Comparison of ENCODE assay signal across 16 mouse cellular contexts in genomic region chr9:71753529-71753928, GRCm38 (mm10). TPM values are rescaled to one million over a fixed set of nuclear protein-coding genes. Genes with fewer than 3 reads are reported as not detected.
DNase-seq lines count a peak whose midpoint lies in the region; ATAC-seq lines count a peak whose summit lies in the region.
"Had no signal": no experiment of that assay in that cellular context is flagged by ENCODE, and none has a peak within 500 bp of the region (broad histone marks: within the 10 kb centered on the region; RNA-seq: fewer than 3 reads in every experiment).

No protein-coding gene starts in this region.

- peaks cover 25 to 42% of the 10 kb centered on the region in 2 experiments for H3K4me1 ChIP-seq in heart, embryonic 14.5 days (ENCODE audit: control insufficient read depth in 2 of 2, insufficient read depth in 2 of 2, low read length in 2 of 2)
- peaks cover 44% of the 10 kb centered on the region for H3K4me1 ChIP-seq in kidney, embryonic 15.5 days
- H3K4me1 ChIP-seq in embryonic facial prominence, embryonic 13.5 days = peaks cover 33% of the 10 kb centered on the region
- peaks cover 32% of the 10 kb centered on the region for H3K4me1 ChIP-seq in limb, embryonic 15.5 days

- H3K4me3 ChIP-seq in heart, embryonic 14.5 days (ENCODE audit: control insufficient read depth in 1 of 2, insufficient read depth in 1 of 2, low read depth in 1 of 2, low read length in 2 of 2) = no peak overlapping the region
- no peak overlapping the region for H3K4me3 ChIP-seq in kidney, embryonic 15.5 days (replicated peaks)
- H3K4me3 ChIP-seq in embryonic facial prominence, embryonic 13.5 days = no peak overlapping the region
- H3K4me3 ChIP-seq in limb, embryonic 15.5 days = no peak overlapping the region
- H3K4me3 ChIP-seq: midbrain, embryonic 10.5 days; neural tube, embryonic 12.5 days had no signal

- ATAC-seq in heart, embryonic 14.5 days (ENCODE audit: insufficient number of reproducible peaks, insufficient read depth, low FRiP score, low read depth) = no peak
- no peak for ATAC-seq in kidney, embryonic 15.5 days (replicated peaks; ENCODE audit: low FRiP score)
- no peak for ATAC-seq in embryonic facial prominence, embryonic 13.5 days (ENCODE audit: insufficient number of reproducible peaks, insufficient read depth, low FRiP score, low TSS enrichment, low read depth)
- ATAC-seq in limb, embryonic 15.5 days (ENCODE audit: insufficient number of reproducible peaks, low FRiP score, low TSS enrichment, low read depth) = peak; percentile 50; the same call in 1 of the 2 replicates

- no peak overlapping the region for H3K27ac ChIP-seq in heart, embryonic 14.5 days (replicated peaks in 1 of 2; ENCODE audit: control insufficient read depth in 1 of 2, insufficient read depth in 1 of 2, low read depth in 2 of 2, low read length in 2 of 2)
- H3K27ac ChIP-seq in kidney, embryonic 15.5 days = peak overlapping the region; percentile 72
- peak overlapping the region; percentile 77 for H3K27ac ChIP-seq in embryonic facial prominence, embryonic 13.5 days
- H3K27ac ChIP-seq in limb, embryonic 15.5 days = peak overlapping the region; percentile 83
- H3K27ac ChIP-seq: midbrain, embryonic 10.5 days; neural tube, embryonic 12.5 days had no signal

- no peak overlapping the region for H3K4me2 ChIP-seq in heart, embryonic 14.5 days (ENCODE audit: low read length)
- no peak overlapping the region for H3K4me2 ChIP-seq in kidney, embryonic 15.5 days
- no peak overlapping the region for H3K4me2 ChIP-seq in embryonic facial prominence, embryonic 13.5 days
- H3K4me2 ChIP-seq in limb, embryonic 15.5 days = no peak overlapping the region
- H3K4me2 ChIP-seq: heart, embryonic 11.5 days; neural tube, embryonic 12.5 days had no signal

- 78% methylated on average over 4 of the region's 4 CpGs for WGBS in heart, embryonic 14.5 days
- WGBS in kidney, embryonic 15.5 days = 43% methylated on average over 4 of the region's 4 CpGs
- 29% methylated on average over 4 of the region's 4 CpGs for WGBS in embryonic facial prominence, embryonic 13.5 days
- 31% methylated on average over 4 of the region's 4 CpGs for WGBS in limb, embryonic 15.5 days

- no peaks in the 10 kb centered on the region for H3K27me3 ChIP-seq in heart, embryonic 14.5 days (ENCODE audit: control insufficient read depth, insufficient read depth, low read length)
- no peaks in the 10 kb centered on the region for H3K27me3 ChIP-seq in kidney, embryonic 15.5 days
- no peaks in the 10 kb centered on the region for H3K27me3 ChIP-seq in embryonic facial prominence, embryonic 13.5 days
- no peaks in the 10 kb centered on the region for H3K27me3 ChIP-seq in limb, embryonic 15.5 days
- H3K27me3 ChIP-seq: neural tube, embryonic 12.5 days had no signal

- 0 out of 2 replicates have a peak overlapping the region, but pooled peaks have one; percentile 8 for H3K9ac ChIP-seq in heart, embryonic 14.5 days (ENCODE audit: low read length)
- no peak overlapping the region for H3K9ac ChIP-seq in kidney, embryonic 15.5 days
- H3K9ac ChIP-seq in embryonic facial prominence, embryonic 13.5 days = no peak overlapping the region
- H3K9ac ChIP-seq in limb, embryonic 15.5 days = no peak overlapping the region
- H3K9ac ChIP-seq: neural tube, embryonic 12.5 days had no signal

- H3K9me3 ChIP-seq in heart, embryonic 14.5 days (ENCODE audit: control insufficient read depth, low read length) = no peaks in the 10 kb centered on the region
- no peaks in the 10 kb centered on the region for H3K9me3 ChIP-seq in kidney, embryonic 15.5 days (replicated peaks)
- no peaks in the 10 kb centered on the region for H3K9me3 ChIP-seq in embryonic facial prominence, embryonic 13.5 days
- H3K9me3 ChIP-seq in limb, embryonic 15.5 days = no peaks in the 10 kb centered on the region
- H3K9me3 ChIP-seq: midbrain, embryonic 10.5 days; neural tube, embryonic 12.5 days had no signal

- no peak for DNase-seq in heart, adult 18-20 months
- DNase-seq in kidney, postnatal 14 days = no peak
- DNase-seq in lung, postnatal 14 days = no peak
- DNase-seq: cerebellum, adult 9-10 months; gastrocnemius, postnatal 14 days; kidney, adult 8-10 months; left cerebral cortex, postnatal 4 days; lung, postnatal 36 days; right cerebral cortex, postnatal 14 days had no signal

- H3K36me3 ChIP-seq in heart, embryonic 14.5 days (ENCODE audit: control insufficient read depth, insufficient read depth, low read length) = no peaks in the 10 kb centered on the region
- H3K36me3 ChIP-seq in kidney, embryonic 15.5 days = no peaks in the 10 kb centered on the region
- no peaks in the 10 kb centered on the region for H3K36me3 ChIP-seq in embryonic facial prominence, embryonic 13.5 days
- H3K36me3 ChIP-seq in limb, embryonic 15.5 days = no peaks in the 10 kb centered on the region
- H3K36me3 ChIP-seq: midbrain, embryonic 10.5 days; neural tube, embryonic 12.5 days had no signal

RNA-seq across cellular contexts. Expression of gene Cgnl1, which starts 17.9 kb away (rescaled TPM):
- polyA plus RNA-seq in heart, embryonic 14.5 days (2014; fragmentation: Nextera tagmentation; extraction: Ambion mirVana) = 35.8 and 37.6 TPM in 2 replicates
- total RNA-seq in heart, adult 18-20 months (2021) = 10 to 100 TPM; 36.7 to 38.2 TPM
- 27.3 and 30.6 TPM in 2 replicates for polyA plus RNA-seq in kidney, embryonic 15.5 days (2015; fragmentation: Nextera tagmentation; extraction: Ambion mirVana)
- 9.7 and 10.2 TPM in 2 replicates for polyA plus RNA-seq in embryonic facial prominence, embryonic 13.5 days (2015; fragmentation: Nextera tagmentation; extraction: Ambion mirVana)
- polyA plus RNA-seq in limb, embryonic 15.5 days (2015; fragmentation: Nextera tagmentation; extraction: Ambion mirVana) = 17.5 and 18.7 TPM in 2 replicates

Comparison
In these comparisons a context has a peak if more than half of its experiments do, and no peak if none do; other contexts are left out.
1. H3K27ac ChIP-seq: peak in kidney, embryonic 15.5 days (single experiment), embryonic facial prominence, embryonic 13.5 days (single experiment) and limb, embryonic 15.5 days (single experiment); none in heart, embryonic 14.5 days (0 of 2).